Mouse (Mus musculus) limb, embryonic 13.5 days (tissue): ENCODE data around the gene Ric8b. TPM values are rescaled to one million over a fixed set of nuclear protein-coding genes. Genes with fewer than 3 reads are reported as not detected.

Source experiments
- ATAC-seq: fragments of 200-750 bp; cut with Nextera tagmentation; 2 replicates; pipeline ENCODE4 v1.8.0; 2017; ENCODE audit warnings: low read depth, moderate number of reproducible peaks, moderate TSS enrichment; ENCODE audit not compliant: low FRiP score
- H3K27ac ChIP-seq: fragments of 300-500 bp; sonication (generic); 2 replicates; pipeline ENCODE4 v1.5.1; 2015; ENCODE audit warnings: inconsistent platforms, mild to moderate bottlenecking, moderate library complexity
- H3K27me3 ChIP-seq: fragments of 300-500 bp; sonication (generic); 2 replicates; pipeline ENCODE4 v1.6.1; 2015; ENCODE audit warnings: mild to moderate bottlenecking, inconsistent platforms
- H3K36me3 ChIP-seq: fragments of 300-500 bp; sonication (generic); 2 replicates; pipeline ENCODE4 v1.6.1; 2015; ENCODE audit warnings: inconsistent platforms, mild to moderate bottlenecking, moderate library complexity
- H3K4me1 ChIP-seq: fragments of 300-500 bp; sonication (generic); 2 replicates; pipeline ENCODE4 v1.6.1; 2015; ENCODE audit warnings: inconsistent platforms
- H3K4me2 ChIP-seq: fragments of 300-500 bp; sonication (generic); replicated peaks from 2 replicates; pipeline ENCODE4 v1.6.1; 2015; ENCODE audit warnings: inconsistent platforms, mild to moderate bottlenecking, moderate library complexity
- H3K4me3 ChIP-seq: fragments of 300-500 bp; sonication (generic); 2 replicates; pipeline ENCODE4 v1.5.1; 2015; ENCODE audit warnings: moderate library complexity, mild to moderate bottlenecking, inconsistent platforms
- H3K9ac ChIP-seq: fragments of 300-500 bp; sonication (generic); 2 replicates; pipeline ENCODE4 v1.6.1; 2015; ENCODE audit warnings: mild to moderate bottlenecking, inconsistent platforms
- H3K9me3 ChIP-seq: fragments of 300-500 bp; sonication (generic); 2 replicates; pipeline ENCODE4 v1.6.1; 2016; ENCODE audit warnings: inconsistent platforms
- WGBS: fragments of 180-500 bp; shearing (Covaris S2); methylation state at CpG from one replicate; pipeline ENCODE4 v1.1.7; 2015; 5-methylcytosine and 5-hydroxymethylcytosine counted together
- polyA plus RNA-seq: library from polyadenylated mRNA; unstranded; fragments of >200 nt; fragmentation: Nextera tagmentation; extraction: Ambion mirVana; gene quantifications from 2 replicates; pipeline ENCODE4 v1.2.1, GENCODE M21; 2015

The Ric8b gene
- polyA plus RNA-seq, 1 experiment from 2014 or later, result 30.1 TPM

DNA sequence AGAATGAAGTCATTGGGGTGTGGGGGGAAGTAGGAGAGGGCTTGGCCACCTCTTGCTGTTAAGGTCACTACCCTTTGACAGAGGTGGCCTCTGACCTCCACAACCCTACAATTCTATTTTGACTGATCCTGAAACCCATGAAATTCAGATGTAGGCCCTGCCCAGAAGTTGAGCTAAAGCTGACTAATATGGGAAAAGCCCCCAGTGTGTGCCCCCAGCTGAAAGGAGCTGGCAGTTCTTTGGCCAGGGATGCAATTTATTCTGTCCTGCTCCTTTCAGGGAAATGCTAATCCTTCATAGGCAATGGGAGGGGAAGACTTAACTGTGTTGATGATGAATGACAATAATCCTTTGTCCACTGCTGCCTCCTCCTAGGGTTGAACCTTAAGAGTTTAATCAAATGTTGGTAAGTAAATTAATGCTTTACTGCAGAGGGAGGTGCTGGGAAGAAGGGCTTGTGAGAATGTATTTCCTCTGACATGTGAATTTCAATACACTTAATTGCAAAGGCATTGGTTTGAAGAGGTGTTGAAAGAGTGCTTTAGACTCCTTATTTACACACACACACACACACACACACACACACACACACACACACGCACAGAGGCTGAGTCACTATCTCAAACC is 6.5 kb upstream of the Ric8b start:
- H3K36me3 ChIP-seq, result no peaks in the 10 kb centered on the region
- H3K4me1 ChIP-seq, result no peaks in the 10 kb centered on the region
- no peaks in the 10 kb centered on the region for H3K9me3 ChIP-seq
- H3K9ac ChIP-seq, result no peak overlapping the region
- H3K27ac ChIP-seq, result no peak overlapping the region
- ATAC-seq, result no peak
- WGBS, result 90% methylated on average over 1 of the region's 1 CpGs
- H3K4me2 ChIP-seq, result no peak overlapping the region
- H3K27me3 ChIP-seq, result no peaks in the 10 kb centered on the region
- no peak overlapping the region for H3K4me3 ChIP-seq

DNA sequence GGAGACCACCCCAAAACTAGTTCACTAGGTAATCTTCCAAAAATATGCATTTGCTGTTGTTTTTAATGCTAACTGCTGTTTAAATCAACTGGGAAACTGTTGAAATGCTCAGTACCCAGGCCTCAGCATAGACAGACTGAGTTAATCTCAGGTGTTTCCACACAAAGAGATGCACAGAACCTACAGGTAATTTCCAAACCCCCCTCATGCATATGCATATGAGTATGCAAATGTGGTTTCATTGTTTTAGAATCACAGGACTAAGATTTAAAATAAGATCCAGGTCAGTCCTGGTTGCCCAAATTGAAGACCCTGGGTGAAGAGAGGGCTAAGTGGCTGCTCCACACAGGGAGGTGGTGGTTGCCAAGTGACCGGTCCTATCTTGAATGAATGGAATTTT is 4.3 kb upstream of the Ric8b start:
- H3K27ac ChIP-seq, result no peak overlapping the region
- H3K27me3 ChIP-seq, result no peaks in the 10 kb centered on the region
- no peak overlapping the region for H3K9ac ChIP-seq
- H3K4me3 ChIP-seq, result no peak overlapping the region
- ATAC-seq, result no peak
- H3K36me3 ChIP-seq, result no peaks in the 10 kb centered on the region
- H3K4me2 ChIP-seq, result no peak overlapping the region
- peaks cover 3% of the 10 kb centered on the region for H3K4me1 ChIP-seq
- H3K9me3 ChIP-seq, result no peaks in the 10 kb centered on the region
- WGBS, result 93% methylated on average over 1 of the region's 1 CpGs

DNA sequence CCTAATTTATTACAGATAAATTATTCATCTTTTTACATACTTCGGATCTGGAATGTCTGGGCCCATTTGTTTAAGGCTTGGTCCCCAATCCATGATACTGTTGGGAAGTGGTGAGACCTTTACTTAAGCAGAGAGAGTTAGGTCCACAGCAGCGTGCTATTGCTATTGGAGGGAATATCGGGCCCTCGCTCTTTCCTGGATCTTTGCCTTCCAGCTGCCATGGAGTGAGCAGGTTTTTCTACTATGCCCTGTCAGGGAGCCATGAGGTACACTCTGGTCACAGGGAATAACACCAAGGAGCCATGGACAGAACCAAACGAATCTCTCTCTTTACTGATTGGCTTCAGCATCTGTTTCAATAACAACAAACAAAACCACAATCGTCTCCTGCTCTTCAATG is 1.9 kb upstream of the Ric8b start:
- Histone ChIP-seq H3K4me2 (no peak overlapping the region), H3K27ac (no peak overlapping the region), H3K9me3 (no peaks in the 10 kb centered on the region), H3K27me3 (no peaks in the 10 kb centered on the region), H3K4me1 (peaks cover 25% of the 10 kb centered on the region), H3K36me3 (0 out of 2 replicates have a peak, but pooled peaks cover 3% of the 10 kb centered on the region), H3K9ac (no peak overlapping the region), H3K4me3 (no peak overlapping the region)
- WGBS, result 83% methylated on average over 6 of the region's 6 CpGs
- no peak for ATAC-seq

DNA sequence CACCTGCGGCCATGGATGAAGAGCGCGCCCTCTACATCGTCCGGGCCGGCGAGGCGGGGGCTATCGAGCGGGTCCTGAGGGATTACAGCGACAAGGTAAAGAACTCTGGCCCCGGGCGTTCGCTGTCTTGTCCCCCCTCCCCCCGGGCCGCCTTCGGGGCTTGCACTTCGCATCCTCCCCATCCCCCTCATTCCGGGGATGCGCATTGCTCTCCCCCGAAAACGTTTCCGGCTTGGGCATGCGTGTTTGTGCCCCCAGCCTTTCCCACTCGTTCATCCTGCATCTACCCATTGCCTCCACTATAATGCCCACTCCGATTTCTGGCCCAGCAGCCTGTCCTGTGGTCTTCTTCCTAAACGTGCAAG is 297 bp downstream of the Ric8b start:
- Histone ChIP-seq H3K36me3 (peaks cover 6% of the 10 kb centered on the region), H3K4me2 (peak overlapping the region; percentile 92), H3K27ac (peak overlapping the region; percentile 95), H3K27me3 (no peaks in the 10 kb centered on the region), H3K9ac (peak overlapping the region; percentile 90), H3K4me3 (peak overlapping the region; percentile 85), H3K4me1 (peaks cover 35% of the 10 kb centered on the region), H3K9me3 (no peaks in the 10 kb centered on the region)
- 0% methylated on average over 27 of the region's 27 CpGs for WGBS
- peak; percentile 12 for ATAC-seq

DNA sequence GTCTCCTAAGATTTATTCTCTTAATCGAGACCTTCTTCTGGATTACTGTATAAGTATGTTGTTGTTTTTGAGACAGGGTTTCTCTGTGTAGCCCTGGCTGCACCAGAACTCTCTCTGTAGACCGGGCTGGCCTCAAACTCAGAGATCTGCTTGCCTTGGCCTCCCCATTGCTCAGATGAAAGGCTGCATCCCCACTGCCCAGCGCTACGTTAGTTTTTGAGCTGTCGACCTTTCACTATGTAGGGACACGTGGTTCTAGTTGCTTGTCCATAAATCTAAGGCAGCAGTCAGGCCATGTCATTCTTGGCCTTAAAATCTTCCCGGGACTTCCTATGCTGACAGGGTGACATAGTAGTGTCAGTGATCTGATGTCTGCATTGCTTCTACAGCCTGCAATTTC is 8.9 kb downstream of the Ric8b start:
- Histone ChIP-seq H3K4me1 (peaks cover 22% of the 10 kb centered on the region), H3K9me3 (no peaks in the 10 kb centered on the region), H3K27ac (no peak overlapping the region), H3K9ac (no peak overlapping the region), H3K4me3 (no peak overlapping the region), H3K27me3 (no peaks in the 10 kb centered on the region), H3K36me3 (peaks cover 28% of the 10 kb centered on the region), H3K4me2 (no peak overlapping the region)
- ATAC-seq, result no peak
- 49% methylated on average over 7 of the region's 7 CpGs for WGBS

DNA sequence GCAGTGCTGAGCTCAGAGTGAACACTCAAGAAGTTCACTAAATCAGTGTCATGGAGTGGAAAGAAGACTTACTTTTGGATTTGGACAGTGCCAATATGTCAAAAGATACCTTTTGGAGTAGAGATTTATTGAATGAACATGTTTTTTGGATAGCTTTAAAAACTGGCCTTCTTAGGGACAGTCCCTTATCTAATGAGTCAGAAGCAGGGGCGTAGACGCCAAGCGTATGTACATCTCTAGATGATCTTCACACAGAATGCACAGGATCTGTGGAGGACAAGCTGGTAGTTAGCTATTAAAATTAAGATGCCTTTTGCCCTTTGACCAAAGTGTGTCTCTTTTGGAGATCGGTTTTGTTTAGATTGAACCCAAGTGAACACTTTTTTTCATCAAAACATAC is 9.5 kb downstream of the Ric8b start:
- Histone ChIP-seq H3K9ac (no peak overlapping the region), H3K36me3 (peaks cover 25% of the 10 kb centered on the region), H3K27me3 (no peaks in the 10 kb centered on the region), H3K4me2 (no peak overlapping the region), H3K4me3 (no peak overlapping the region), H3K4me1 (peaks cover 24% of the 10 kb centered on the region), H3K27ac (no peak overlapping the region), H3K9me3 (no peaks in the 10 kb centered on the region)
- ATAC-seq, result no peak
- WGBS, result 93% methylated on average over 4 of the region's 4 CpGs

DNA sequence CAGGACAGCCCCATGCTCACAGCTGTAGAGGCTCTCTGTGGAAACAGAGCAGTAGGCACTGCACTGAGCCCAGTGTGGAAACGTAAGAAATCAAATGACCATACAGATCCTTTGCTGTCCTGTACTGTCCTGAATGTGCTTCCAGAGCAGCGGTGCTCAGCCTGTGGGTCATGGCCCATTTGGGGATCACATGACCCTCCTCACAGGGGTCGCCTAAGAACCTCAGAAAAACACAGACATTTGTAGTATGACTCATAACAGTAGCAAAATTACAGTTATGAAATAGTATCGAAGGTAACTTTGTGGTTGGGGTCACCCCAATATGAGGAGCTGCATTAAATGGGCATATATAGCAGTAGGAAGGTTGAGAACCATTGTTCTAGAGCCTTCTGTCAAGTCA is 11.0 kb downstream of the Ric8b start:
- no peak overlapping the region for H3K27ac ChIP-seq
- peaks cover 25% of the 10 kb centered on the region for H3K4me1 ChIP-seq
- H3K4me3 ChIP-seq, result no peak overlapping the region
- peaks cover 25% of the 10 kb centered on the region for H3K36me3 ChIP-seq
- no peak overlapping the region for H3K9ac ChIP-seq
- H3K9me3 ChIP-seq, result no peaks in the 10 kb centered on the region
- 77% methylated on average over 4 of the region's 4 CpGs for WGBS
- no peak overlapping the region for H3K4me2 ChIP-seq
- H3K27me3 ChIP-seq, result no peaks in the 10 kb centered on the region
- no peak for ATAC-seq

DNA sequence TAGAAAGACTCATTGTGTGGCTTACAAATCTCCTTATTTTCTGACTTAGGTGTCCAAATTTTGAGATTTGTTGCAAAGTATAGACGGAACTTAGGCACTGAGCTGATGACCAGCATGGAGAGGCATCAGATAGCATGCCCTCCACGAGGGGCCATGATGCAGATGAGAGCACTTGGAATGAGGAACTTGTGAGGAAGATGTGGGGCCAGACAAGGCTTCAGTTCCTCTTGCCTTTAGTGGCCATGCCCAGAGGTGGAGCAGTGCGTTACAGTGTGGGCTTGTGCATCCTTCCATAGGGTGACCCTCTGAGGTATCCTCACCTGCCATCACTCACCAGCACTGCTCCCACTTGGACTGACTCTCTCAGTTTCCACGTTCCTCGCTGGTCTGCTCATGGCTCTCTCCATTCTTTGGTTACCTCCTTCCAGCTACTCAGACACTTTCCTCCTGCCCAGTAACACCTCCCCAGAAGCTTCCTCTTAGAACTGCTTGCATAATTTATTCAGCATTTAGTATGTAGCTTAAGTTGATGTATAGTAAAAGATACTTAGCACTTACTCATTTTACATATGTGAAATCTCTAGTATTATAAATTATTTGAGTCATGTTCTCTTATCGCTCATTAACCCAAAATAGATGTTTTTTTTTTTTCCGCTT is 18.3 kb downstream of the Ric8b start:
- no peak overlapping the region for H3K9ac ChIP-seq
- H3K36me3 ChIP-seq, result peaks cover 9% of the 10 kb centered on the region
- no peak for ATAC-seq
- 82% methylated on average over 7 of the region's 7 CpGs for whole genome bisulfite sequencing
- H3K4me3 ChIP-seq, result no peak overlapping the region
- H3K9me3 ChIP-seq, result no peaks in the 10 kb centered on the region
- H3K4me1 ChIP-seq, result peaks cover 32% of the 10 kb centered on the region
- no peak overlapping the region for H3K27ac ChIP-seq
- H3K4me2 ChIP-seq, result no peak overlapping the region
- no peaks in the 10 kb centered on the region for H3K27me3 ChIP-seq

DNA sequence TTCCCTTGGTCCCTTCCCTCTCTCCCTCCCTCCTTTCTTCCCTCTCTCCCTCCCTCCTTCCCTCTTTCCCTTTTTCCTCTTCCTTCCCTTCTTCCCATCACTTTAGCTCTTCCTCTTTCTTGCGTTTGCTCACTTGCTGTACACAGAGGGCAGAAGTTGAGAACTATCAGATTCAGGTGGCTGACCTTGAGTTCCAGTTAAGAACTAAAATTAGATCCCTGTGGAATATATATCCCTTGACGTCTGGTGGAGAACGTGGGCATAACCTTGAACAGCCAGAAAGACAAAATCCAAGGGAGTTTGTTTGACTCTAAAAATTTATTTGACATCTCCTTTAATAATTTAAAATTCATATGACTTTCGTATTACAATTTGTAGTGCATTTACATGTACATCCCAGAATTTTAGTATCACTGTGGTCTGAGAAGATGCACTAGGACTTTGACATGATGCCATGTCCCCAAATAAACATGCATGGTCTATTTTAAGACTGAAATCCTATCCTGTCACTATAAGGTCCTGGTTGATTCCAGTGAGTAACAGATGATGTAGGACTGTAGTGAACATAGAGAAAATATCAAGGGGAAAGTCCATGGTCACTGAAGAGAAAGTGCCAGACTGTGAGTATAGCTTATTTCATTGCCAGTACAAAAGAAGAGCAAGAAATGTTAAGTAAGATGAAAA is 19.6 kb downstream of the Ric8b start:
- Histone ChIP-seq H3K4me1 (peaks cover 28% of the 10 kb centered on the region), H3K9me3 (no peaks in the 10 kb centered on the region), H3K36me3 (peaks cover 9% of the 10 kb centered on the region), H3K4me2 (no peak overlapping the region), H3K9ac (no peak overlapping the region), H3K27ac (no peak overlapping the region), H3K27me3 (no peaks in the 10 kb centered on the region), H3K4me3 (no peak overlapping the region)
- no peak for ATAC-seq
- WGBS, result 75% methylated on average over 4 of the region's 4 CpGs

DNA sequence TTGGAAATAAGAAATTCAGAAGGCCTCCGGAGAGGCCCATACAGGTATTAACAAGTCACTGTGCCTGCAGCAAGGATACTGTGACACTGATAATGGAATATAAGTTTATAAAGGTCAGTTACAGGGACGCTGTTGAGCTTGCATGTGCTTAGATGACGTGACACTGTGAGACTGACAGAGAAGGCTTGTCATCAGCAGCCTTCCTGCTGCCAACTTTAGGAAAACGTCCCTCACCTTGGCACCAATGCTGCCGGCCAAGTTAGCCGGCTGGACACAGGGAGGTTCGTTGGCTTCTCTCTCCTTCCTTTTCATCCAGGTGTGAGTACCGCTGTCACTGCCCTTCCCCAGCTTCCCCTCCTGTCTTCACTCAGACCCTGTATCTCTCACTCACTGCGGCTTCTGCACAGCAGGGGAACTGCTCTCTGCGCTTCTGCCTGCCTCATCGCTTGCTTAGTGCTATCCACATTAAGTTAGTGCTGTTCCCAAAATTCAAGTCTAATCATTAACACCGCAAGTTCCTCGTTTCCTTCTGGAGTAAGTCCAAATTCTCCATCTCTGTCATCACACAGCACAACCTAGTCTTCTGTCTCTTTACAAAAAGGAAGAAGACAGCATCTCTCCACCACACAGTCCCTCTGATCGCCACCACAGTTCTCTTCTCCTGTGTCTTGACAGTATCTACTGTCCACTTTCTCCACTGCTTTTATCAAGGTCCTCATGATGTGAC is 20.8 kb downstream of the Ric8b start:
- Histone ChIP-seq H3K9ac (no peak overlapping the region), H3K36me3 (peaks cover 9% of the 10 kb centered on the region), H3K4me3 (no peak overlapping the region), H3K27me3 (no peaks in the 10 kb centered on the region), H3K9me3 (no peaks in the 10 kb centered on the region), H3K4me2 (no peak overlapping the region), H3K4me1 (peaks cover 23% of the 10 kb centered on the region; the same call in 1 of the 2 replicates), H3K27ac (0 out of 2 replicates have a peak overlapping the region, but pooled peaks have one; percentile 15)
- 83% methylated on average over 14 of the region's 14 CpGs for WGBS
- no peak for ATAC-seq

DNA sequence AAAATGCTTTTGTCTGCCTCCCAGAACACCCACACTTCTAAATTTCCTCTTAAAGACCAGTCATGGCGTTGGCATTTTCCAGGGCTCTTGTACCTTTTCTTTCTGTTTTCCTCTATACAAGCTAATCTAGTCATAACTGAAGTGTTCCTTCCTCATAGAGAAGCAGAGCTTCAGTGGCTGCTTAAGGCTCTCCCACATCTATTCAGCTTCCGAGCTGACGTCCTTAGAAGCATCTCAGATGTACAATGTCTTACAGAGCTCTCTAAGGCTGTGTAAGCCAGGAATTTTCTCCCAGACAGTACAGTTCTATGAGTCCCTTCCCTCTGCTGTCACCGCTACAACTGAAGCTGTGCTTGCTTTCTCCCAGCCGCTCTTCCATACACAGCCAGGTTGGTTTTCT is 21.5 kb downstream of the Ric8b start:
- ATAC-seq, result no peak
- 79% methylated on average over 5 of the region's 5 CpGs for WGBS
- Histone ChIP-seq H3K9me3 (no peaks in the 10 kb centered on the region), H3K27me3 (no peaks in the 10 kb centered on the region), H3K36me3 (peaks cover 9% of the 10 kb centered on the region), H3K4me3 (no peak overlapping the region), H3K27ac (0 out of 2 replicates have a peak overlapping the region, but pooled peaks have one; percentile 23), H3K9ac (no peak overlapping the region), H3K4me2 (no peak overlapping the region), H3K4me1 (peaks cover 23% of the 10 kb centered on the region; the same call in 1 of the 2 replicates)

DNA sequence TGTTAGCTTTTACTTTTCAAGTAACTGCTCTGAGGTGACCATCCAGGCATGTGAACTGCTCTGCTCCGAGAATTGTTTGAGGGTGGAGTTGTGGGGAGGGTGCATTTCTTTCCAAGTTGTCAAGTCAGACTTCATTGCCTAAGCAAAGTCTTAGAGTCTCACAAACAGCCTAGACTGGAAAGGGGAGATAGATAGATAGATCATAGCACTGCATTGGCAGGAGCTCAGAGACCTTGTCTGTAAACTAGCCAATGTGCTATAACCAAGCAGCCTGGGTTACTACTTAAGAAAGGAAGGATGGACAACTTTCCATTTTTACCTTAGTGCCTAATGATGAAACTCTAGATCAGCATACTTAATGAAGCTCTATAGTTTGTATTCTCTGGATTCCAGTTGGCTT is 22.9 kb downstream of the Ric8b start:
- no peak overlapping the region for H3K9ac ChIP-seq
- no peaks in the 10 kb centered on the region for H3K27me3 ChIP-seq
- H3K27ac ChIP-seq, result no peak overlapping the region
- ATAC-seq, result no peak
- H3K4me3 ChIP-seq, result no peak overlapping the region
- H3K4me2 ChIP-seq, result no peak overlapping the region
- no peaks in the 10 kb centered on the region for H3K9me3 ChIP-seq
- WGBS, result 80% methylated on average over 1 of the region's 1 CpGs
- peaks cover 9% of the 10 kb centered on the region for H3K36me3 ChIP-seq
- peaks cover 23% of the 10 kb centered on the region; the same call in 1 of the 2 replicates for H3K4me1 ChIP-seq
